Mouse (Mus musculus) liver, adult 2 months (tissue): Measurements from ENCODE around the gene Prss28. TPM values are rescaled to one million over a fixed set of nuclear protein-coding genes. Genes with fewer than 3 reads are reported as not detected.

Source experiments
- DNase-seq: peaks from one replicate; pipeline ENCODE4 v3.0.0-alpha.2; 2011; ENCODE audit warnings: low read depth, low spot score; ENCODE audit errors: extremely low read depth
- H3K27ac ChIP-seq: fragments of 200-500 bp; replicated peaks from 2 replicates; pipeline ENCODE4 v1.5.1; 2012; ENCODE audit warnings: low read depth, mild to moderate bottlenecking, control low read depth, inconsistent platforms, low read length; ENCODE audit not compliant: insufficient read depth
- H3K27me3 ChIP-seq: fragments of 200-500 bp; 2 replicates; pipeline ENCODE4 v1.6.1; 2012; ENCODE audit warnings: mild to moderate bottlenecking, moderate library complexity, low read length, inconsistent platforms; ENCODE audit not compliant: control insufficient read depth, insufficient read depth
- H3K36me3 ChIP-seq: fragments of 200-500 bp; 2 replicates; pipeline ENCODE4 v1.6.1; 2012; ENCODE audit warnings: low read length, inconsistent platforms; ENCODE audit not compliant: control insufficient read depth, insufficient read depth
- H3K4me1 ChIP-seq: fragments of 200-500 bp; 2 replicates; pipeline ENCODE4 v1.6.1; 2011; ENCODE audit warnings: low read length; ENCODE audit not compliant: control insufficient read depth, insufficient read depth
- H3K4me3 ChIP-seq: fragments of 200-500 bp; 2 replicates; pipeline ENCODE4 v1.5.1; 2011; ENCODE audit warnings: low read depth, mild to moderate bottlenecking, control low read depth, low read length, moderate library complexity; ENCODE audit not compliant: insufficient read depth
- H3K79me2 ChIP-seq: fragments of 200-500 bp; 2 replicates; pipeline ENCODE4 v1.6.1; 2012; ENCODE audit warnings: inconsistent platforms, mild to moderate bottlenecking, low read length, moderate library complexity; ENCODE audit not compliant: control insufficient read depth, insufficient read depth
- H3K9ac ChIP-seq: fragments of 200-500 bp; 2 replicates; pipeline ENCODE4 v1.6.1; 2012; ENCODE audit warnings: low read depth, mild to moderate bottlenecking, control low read depth, inconsistent platforms, low read length
- CTCF ChIP-seq: fragments of 200-500 bp; IDR thresholded peaks from 2 replicates; pipeline ENCODE4 v1.5.1; 2011; ENCODE audit warnings: low read depth, low read length, control low read depth
- POLR2A ChIP-seq: fragments of 200-500 bp; IDR thresholded peaks from 2 replicates; pipeline ENCODE4 v1.6.1; 2011; ENCODE audit warnings: low read length, control low read depth; ENCODE audit not compliant: insufficient read depth; ENCODE audit errors: extremely low read depth
- WGBS: fragments of 180-500 bp; shearing (Covaris S2); methylation state at CpG from one replicate; pipeline ENCODE4 v1.1.7; 2018; 5-methylcytosine and 5-hydroxymethylcytosine counted together
- polyA plus RNA-seq: library from polyadenylated mRNA; depleted of rRNA; stranded (reverse); fragments of >200 nt; gene quantifications from 2 replicates; pipeline ENCODE4 v1.2.3, GENCODE M21; 2012
- total RNA-seq: library from RNA; depleted of rRNA; stranded (reverse); fragments of >200 nt; gene quantifications from 2 replicates; pipeline ENCODE4 v1.2.3, GENCODE M21; 2014

The Prss28 gene
- total and polyA plus RNA-seq, 2 experiments = not detected

DNA sequence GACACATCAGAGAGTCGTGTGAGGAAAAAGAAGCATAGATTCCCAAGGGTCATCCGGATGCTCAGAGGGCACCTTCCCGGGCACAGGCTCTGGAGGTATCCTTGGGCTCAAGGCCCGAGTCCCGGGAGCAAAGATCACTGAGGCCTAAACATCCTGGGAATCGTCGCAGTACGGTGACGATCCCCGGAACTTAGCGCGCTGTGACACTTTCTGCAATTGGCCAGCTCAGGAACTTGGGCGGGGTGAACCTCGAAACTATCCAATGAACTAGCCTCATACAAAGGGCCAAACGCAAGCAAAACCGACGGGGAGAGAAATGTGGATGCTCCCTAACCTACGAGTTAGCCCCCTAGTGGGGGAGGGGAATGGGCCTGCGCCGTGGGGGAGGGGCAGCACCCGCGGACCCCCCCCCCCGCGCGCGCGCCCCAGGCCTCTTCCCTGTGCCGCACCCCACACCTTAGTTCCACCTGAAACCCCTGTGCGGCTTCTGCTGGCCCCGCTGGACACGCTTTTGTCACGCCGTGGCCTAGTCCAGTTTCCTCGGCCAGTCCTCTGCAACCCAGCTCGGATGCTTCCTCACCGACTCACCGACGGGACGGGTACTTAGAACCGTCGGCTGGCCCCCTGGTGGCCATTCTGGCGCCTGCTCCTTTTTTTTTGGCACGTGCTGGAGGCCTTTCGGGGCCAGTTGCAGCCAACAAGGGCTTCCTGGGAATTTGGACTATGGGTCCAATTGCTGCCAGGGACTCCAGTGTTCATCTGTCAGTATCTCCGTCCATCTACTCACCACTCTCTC, 34.5 kb upstream of the Prss28 start:
- TF ChIP-seq POLR2A (0 out of 2 replicates have a peak, but pooled peaks have one; percentile 35), CTCF (peak; percentile 80)

DNA sequence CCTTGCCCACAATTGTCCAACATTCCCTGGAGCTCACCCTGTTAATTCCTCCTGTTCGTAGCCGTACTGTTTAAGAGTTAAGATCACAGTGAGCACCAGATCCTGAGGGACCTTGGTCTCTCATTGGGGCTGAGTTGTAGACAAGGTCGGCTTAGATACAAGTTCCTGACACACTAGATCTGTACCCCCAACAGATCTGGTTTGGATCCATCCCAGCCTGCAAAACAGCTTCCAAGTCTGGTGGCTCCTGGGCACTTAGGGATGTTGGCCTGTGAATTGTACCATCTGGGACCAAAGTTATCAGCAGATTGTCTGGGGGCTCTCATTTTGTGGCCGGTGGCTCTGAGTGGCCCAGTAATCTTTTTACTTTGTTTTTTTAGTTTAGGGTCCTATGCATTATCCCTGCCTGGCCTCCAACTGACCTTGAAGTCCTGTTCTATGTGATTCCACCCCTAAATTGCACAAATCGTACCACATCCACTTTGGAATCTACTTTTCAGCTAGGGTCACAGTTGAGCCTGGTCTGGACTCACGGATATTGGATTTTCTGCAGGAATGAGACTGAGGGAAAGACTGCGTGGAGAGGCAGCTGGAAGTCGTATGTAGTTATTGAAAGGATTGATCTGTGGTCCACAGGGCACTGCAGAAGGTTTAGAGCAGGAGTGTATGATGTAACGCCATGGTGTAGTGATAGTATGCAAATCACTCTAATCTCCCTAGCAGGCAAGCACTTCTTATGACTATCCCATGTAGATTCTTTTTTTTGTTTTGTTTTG, 33.7 kb upstream of the Prss28 start, which contains the start of gene Ube2i:
Gene Ube2i, minus strand, starts transcription at position 52 of the 776 bp plus-strand sequence.
- Histone ChIP-seq H3K4me3 (peak within 1 kb of the TSS; percentile 91), H3K9ac (peak within 1 kb of the TSS; percentile 92), H3K27me3 (no peaks in the 10 kb centered on the region), H3K36me3 (no peaks in the 10 kb centered on the region), H3K79me2 (peaks cover 24% of the 10 kb centered on the region), H3K27ac (peak within 1 kb of the TSS; percentile 96), H3K4me1 (peaks cover 34% of the 10 kb centered on the region)
- TF ChIP-seq CTCF = no peak
- no peak for TF ChIP-seq POLR2A
- 36% methylated on average over 9 of the region's 9 CpGs for WGBS
- peak; percentile 64 for DNase-seq

More for the DNA sequence above, 34.5 kb upstream of the Prss28 start:
- H3K4me1 ChIP-seq = peaks cover 34% of the 10 kb centered on the region
- peaks cover under 1% of the 10 kb centered on the region; the same call in 1 of the 2 replicates for H3K36me3 ChIP-seq
- H3K9ac ChIP-seq = peak overlapping the region; percentile 92
- DNase-seq = peak; percentile 98
- peaks cover 30% of the 10 kb centered on the region for H3K79me2 ChIP-seq
- no peaks in the 10 kb centered on the region for H3K27me3 ChIP-seq
- peak overlapping the region; percentile 96 for H3K27ac ChIP-seq
- WGBS = under 1% methylated on average over 43 of the region's 45 CpGs
- peak overlapping the region; percentile 91 for H3K4me3 ChIP-seq

DNA sequence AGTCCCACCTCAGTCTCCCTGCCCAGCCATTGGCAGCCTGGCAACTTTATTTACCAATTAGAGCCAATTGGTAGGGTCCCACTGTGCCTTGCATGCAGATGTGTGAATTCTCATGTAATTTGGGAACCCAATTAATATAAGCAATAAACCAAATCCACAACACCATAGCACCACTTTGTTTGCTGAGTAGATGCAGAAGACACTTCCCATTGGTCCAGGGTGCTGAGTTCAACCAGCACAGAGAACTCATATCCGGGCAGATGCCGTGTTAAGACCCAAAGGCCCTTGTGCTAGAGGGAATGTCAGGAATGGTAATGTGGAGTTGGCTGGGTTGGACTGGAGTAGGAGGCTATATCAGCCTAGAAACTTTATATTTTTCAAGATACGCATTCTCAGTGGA, 32.6 kb upstream of the Prss28 start:
- no peak overlapping the region for H3K4me3 ChIP-seq
- WGBS = 100% methylated on average over 3 of the region's 3 CpGs
- H3K36me3 ChIP-seq = no peaks in the 10 kb centered on the region
- no peak for TF ChIP-seq POLR2A
- DNase-seq = no peak
- H3K79me2 ChIP-seq = peaks cover 21% of the 10 kb centered on the region
- no peaks in the 10 kb centered on the region for H3K27me3 ChIP-seq
- peak overlapping the region; percentile 69 for H3K27ac ChIP-seq
- H3K4me1 ChIP-seq = peaks cover 28% of the 10 kb centered on the region
- H3K9ac ChIP-seq = no peak overlapping the region

DNA sequence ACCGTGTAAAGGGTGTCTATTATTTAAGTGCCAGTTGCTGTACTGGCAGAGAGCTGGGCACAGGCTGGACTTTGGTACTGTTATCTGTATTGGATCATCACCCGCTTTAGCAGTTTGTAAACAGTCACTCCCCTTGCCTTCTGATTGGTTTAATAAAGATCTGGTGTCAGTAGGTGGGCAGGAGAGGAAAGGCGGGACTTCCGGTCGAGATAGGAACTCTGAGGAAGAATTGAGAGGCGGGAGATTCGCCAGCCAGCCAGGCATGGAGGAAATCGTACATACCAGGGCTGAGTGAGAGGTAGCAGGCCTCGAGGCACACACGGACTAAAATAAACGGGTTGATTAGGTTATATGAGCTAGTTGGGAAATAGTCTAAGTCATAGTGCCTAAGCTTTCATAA, 26.3 kb upstream of the Prss28 start:
- Histone ChIP-seq H3K36me3 (no peaks in the 10 kb centered on the region), H3K27ac (peak overlapping the region; percentile 93), H3K4me3 (peak overlapping the region; percentile 26; the same call in 1 of the 2 replicates), H3K4me1 (peaks cover 4% of the 10 kb centered on the region; the same call in 1 of the 2 replicates), H3K79me2 (no peaks in the 10 kb centered on the region), H3K9ac (peak overlapping the region; percentile 62), H3K27me3 (no peaks in the 10 kb centered on the region)
- peak; percentile 99 for DNase-seq
- WGBS = 7% methylated on average over 11 of the region's 11 CpGs
- TF ChIP-seq CTCF (no peak), POLR2A (0 out of 2 replicates have a peak, but pooled peaks have one; percentile 29)

DNA sequence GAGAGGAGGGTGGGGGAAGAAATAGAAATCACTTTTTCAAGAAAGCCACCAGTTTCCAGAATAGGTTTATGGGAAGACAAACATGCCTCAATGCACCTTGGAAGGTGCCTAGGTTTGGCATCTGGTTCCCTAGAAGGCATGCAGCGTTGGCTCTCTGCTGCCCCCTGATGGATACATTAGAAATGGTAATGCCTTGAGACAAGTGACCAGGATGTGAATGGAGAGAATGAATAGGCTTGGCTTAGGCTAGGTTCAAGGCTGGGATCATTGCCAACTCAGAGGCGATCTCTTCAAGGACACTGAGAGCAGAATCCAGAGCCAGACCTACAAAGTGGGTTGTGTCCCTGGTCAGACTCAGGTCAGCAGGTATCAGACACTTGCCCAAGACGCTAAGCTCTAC, 23.4 kb upstream of the Prss28 start:
- DNase-seq = peak; percentile 67
- Histone ChIP-seq H3K79me2 (no peaks in the 10 kb centered on the region), H3K9ac (no peak overlapping the region), H3K4me1 (peaks cover 4% of the 10 kb centered on the region; the same call in 1 of the 2 replicates), H3K27me3 (no peaks in the 10 kb centered on the region), H3K27ac (no peak overlapping the region), H3K4me3 (no peak overlapping the region), H3K36me3 (no peaks in the 10 kb centered on the region)
- 26% methylated on average over 3 of the region's 3 CpGs for WGBS
- peak; percentile 85 for TF ChIP-seq CTCF
- no peak for TF ChIP-seq POLR2A
